Mouse (Mus musculus): ENCODE results near the gene Mrm3.

Gene Mrm3

GRCm38 (mm10) chr11:76288645-76289044 is 45.1 kb downstream of the Mrm3 start:
- in situ Hi-C loops (cut with MseI, MboI): no loop called here

- in situ Hi-C loops (cut with MseI, MboI): no loop called here
Measured at GRCm38 (mm10) chr11:76290367-76290766, 46.9 kb downstream of the Mrm3 start.

GRCm38 (mm10) chr11:76291960-76292359 is 48.4 kb downstream of the Mrm3 start:
- in situ Hi-C loops (cut with MseI, MboI): no loop called here

GRCm38 (mm10) chr11:76292398-76292797 is 48.9 kb downstream of the Mrm3 start:
- in situ Hi-C loops (cut with MseI, MboI): no loop called here

- in situ Hi-C loops (cut with MseI, MboI): no loop called here
Measured at GRCm38 (mm10) chr11:76292831-76293230, 49.3 kb downstream of the Mrm3 start.

- in situ Hi-C loops (cut with MseI, MboI): no loop called here
Measured at GRCm38 (mm10) chr11:76294078-76294477, 50.6 kb downstream of the Mrm3 start.

GRCm38 (mm10) chr11:76294836-76295235 is 51.3 kb downstream of the Mrm3 start:
- in situ Hi-C loops (cut with MseI, MboI): no loop called here

- in situ Hi-C loops (cut with MseI, MboI): no loop called here
Measured at GRCm38 (mm10) chr11:76297252-76297651, 53.7 kb downstream of the Mrm3 start.

GRCm38 (mm10) chr11:76298457-76299000 is 55.0 kb downstream of the Mrm3 start:
- in situ Hi-C loops (cut with MseI, MboI): no loop called here

Data from mouse trophoblast stem cell (cell line).